In genomic region chr11:33614218-33614617, GRCm38 (mm10) we compare ENCODE assay signal across 8 mouse cellular contexts. TPM values are rescaled to one million over a fixed set of nuclear protein-coding genes. Genes with fewer than 3 reads are reported as not detected.
DNase-seq lines count a peak whose midpoint lies in the region; ATAC-seq lines count a peak whose summit lies in the region.

No protein-coding gene starts in this region.

- peak; percentile 50 for DNase-seq in adipocyte (ENCODE audit: low spot score)
- DNase-seq in cerebellum, postnatal 10 days: peak; percentile 83 to 86
- DNase-seq in gastrocnemius, adult 18-20 months (ENCODE audit: low spot score): peak; percentile 49
- DNase-seq in hindlimb bud, embryonic 11.5 days (ENCODE audit: extremely low spot score, low read depth, low spot score): peak; percentile 37
- DNase-seq in left cerebral cortex, adult 11 months (ENCODE audit: low spot score): peak; percentile 55
- DNase-seq in right cerebral cortex, postnatal 14 days: peak; percentile 66

- ATAC-seq in megakaryocyte progenitor cell, adult 5-6 weeks (replicated peaks; ENCODE audit: poor library complexity): peak; percentile 98
- no peak for ATAC-seq in activated CD4-positive, CD25-positive, alpha-beta regulatory T cell, adult 4 months

RNA-seq across cellular contexts. Expression of gene D130052B06Rik, which starts 15.1 kb away (rescaled TPM):
- total RNA-seq in gastrocnemius, adult 18-20 months (2021): not detected
- total RNA-seq in megakaryocyte progenitor cell, adult 5-6 weeks (2015): not detected in 2 replicates
- not detected in 2 replicates for total RNA-seq in megakaryocyte progenitor cell, adult 5-6 weeks (2017)
- polyA plus RNA-seq in activated CD4-positive, CD25-positive, alpha-beta regulatory T cell, adult 4 months (2017; shearing (Covaris generic)): not detected

RNA-seq across cellular contexts. Expression of gene Gabrp, which starts 35.5 kb away (rescaled TPM):
- not detected for total RNA-seq in gastrocnemius, adult 18-20 months (2021)
- not detected in 2 replicates for total RNA-seq in megakaryocyte progenitor cell, adult 5-6 weeks (2015)
- not detected in 2 replicates for total RNA-seq in megakaryocyte progenitor cell, adult 5-6 weeks (2017)
- not detected for polyA plus RNA-seq in activated CD4-positive, CD25-positive, alpha-beta regulatory T cell, adult 4 months (2017; shearing (Covaris generic))
